Mouse (Mus musculus) ES-E14 (cell line): ENCODE data around the gene Lmnb2.

Experiments used
- CHD2 ChIP-seq: IDR thresholded peaks from 2 replicates; pipeline ENCODE4 v1.6.1; 2014; ENCODE audit warnings: mild to moderate bottlenecking, low read depth, low read length, inconsistent platforms
- HCFC1 ChIP-seq: IDR thresholded peaks from 2 replicates; pipeline ENCODE4 v1.6.1; 2012; ENCODE audit warnings: low read length, inconsistent platforms, borderline replicate concordance; ENCODE audit not compliant: insufficient read depth
- MAFK ChIP-seq: IDR thresholded peaks from 2 replicates; pipeline ENCODE4 v1.6.1; 2014; ENCODE audit warnings: mild to moderate bottlenecking, low read depth, low read length, inconsistent platforms; ENCODE audit not compliant: insufficient read depth
- ZNF384 ChIP-seq: IDR thresholded peaks from 2 replicates; pipeline ENCODE4 v1.6.1; 2012; ENCODE audit warnings: low read depth, low read length, inconsistent platforms

- no peak for TF ChIP-seq MAFK
- TF ChIP-seq CHD2 = no peak
- TF ChIP-seq ZNF384 = no peak
- no peak for TF ChIP-seq HCFC1
These were observed 17.2 kb upstream of the Lmnb2 start for GRCm38 (mm10) chr10:80935241-80935640.
